Mouse (Mus musculus) MEL (cell line): ENCODE measurements at regions not wholly inside any gene's neighbourhood (a gene's known extent, or its start where the extent isn't known, plus 50 kb on each side); places are given as distances from the start of the nearest gene placed in this dataset.

Experiments used
- DNase-seq: peaks from one replicate; pipeline ENCODE4 v3.0.0; 2011; ENCODE audit warnings: low read depth, low spot score
- H3K27ac ChIP-seq: 2 replicates; pipeline ENCODE4 v1.5.1; 2012; ENCODE audit warnings: low read depth, mild to moderate bottlenecking, control low read depth, low read length, moderate library complexity; ENCODE audit not compliant: control insufficient read depth
- H3K27me3 ChIP-seq, 2 experiments: fragments of 150-350 bp in 1 of 2; sonication (generic) in 1 of 2; 2 replicates each; pipeline ENCODE4 v1.6.1; 2012; ENCODE audit warnings: low read length in 2 of 2, mild to moderate bottlenecking in 2 of 2, improper control_type of control experiment in 1 of 2, moderate library complexity in 1 of 2; ENCODE audit not compliant: insufficient read depth in 2 of 2, control insufficient read depth in 1 of 2
- H3K36me3 ChIP-seq, 2 experiments: 2 replicates each; pipeline ENCODE4 v1.6.1; 2012 to 2014; ENCODE audit warnings: low read length in 2 of 2, improper control_type of control experiment in 1 of 2, inconsistent platforms in 1 of 2, mild to moderate bottlenecking in 1 of 2; ENCODE audit not compliant: insufficient read depth in 2 of 2, control insufficient read depth in 1 of 2
- H3K4me1 ChIP-seq, 2 experiments: fragments of 150-350 bp in 1 of 2; sonication (generic) in 1 of 2; 2 replicates each; pipeline ENCODE4 v1.6.1; 2012; ENCODE audit warnings: low read length in 2 of 2, improper control_type of control experiment in 1 of 2, mild to moderate bottlenecking in 1 of 2; ENCODE audit not compliant: insufficient read depth in 2 of 2, control insufficient read depth in 1 of 2
- H3K4me3 ChIP-seq, 2 experiments: fragments of 150-350 bp in 1 of 2; sonication (generic) in 1 of 2; 2 replicates each; pipeline ENCODE4 v1.5.1; 2012; ENCODE audit warnings: low read depth in 2 of 2, low read length in 2 of 2, mild to moderate bottlenecking in 2 of 2, moderate library complexity in 2 of 2, control low read depth in 1 of 2, improper control_type of control experiment in 1 of 2; ENCODE audit not compliant: control insufficient read depth in 1 of 2, insufficient read depth in 1 of 2
- H3K79me2 ChIP-seq: 2 replicates; pipeline ENCODE4 v1.6.1; 2012; ENCODE audit warnings: mild to moderate bottlenecking, low read length, moderate library complexity; ENCODE audit not compliant: control insufficient read depth, poor library complexity, insufficient read depth
- H3K9ac ChIP-seq: 2 replicates; pipeline ENCODE4 v1.6.1; 2012; ENCODE audit warnings: low read depth, mild to moderate bottlenecking, control low read depth, low read length, moderate library complexity; ENCODE audit not compliant: control insufficient read depth, poor library complexity, severe bottlenecking
- H3K9me3 ChIP-seq: fragments of 150-350 bp; sonication (generic); replicated peaks from 2 replicates; pipeline ENCODE4 v1.6.1; 2012; ENCODE audit warnings: mild to moderate bottlenecking, low read length, improper control_type of control experiment, moderate library complexity; ENCODE audit not compliant: insufficient read depth
- CHD1 ChIP-seq: IDR thresholded peaks from 2 replicates; pipeline ENCODE4 v1.6.1; 2012; ENCODE audit warnings: low read depth, mild to moderate bottlenecking, inconsistent platforms, low read length, improper control_type of control experiment
- ELF1 ChIP-seq: IDR thresholded peaks from 2 replicates; pipeline ENCODE4 v1.6.1; 2014; ENCODE audit warnings: low read depth, mild to moderate bottlenecking, inconsistent platforms, low read length, improper control_type of control experiment, moderate library complexity
- ETS1 ChIP-seq: IDR thresholded peaks from 2 replicates; pipeline ENCODE4 v1.6.1; 2012; ENCODE audit warnings: low read depth, mild to moderate bottlenecking, inconsistent platforms, low read length, improper control_type of control experiment, moderate library complexity
- GABPA ChIP-seq: IDR thresholded peaks from 2 replicates; pipeline ENCODE4 v1.6.1; 2012; ENCODE audit warnings: low read depth, mild to moderate bottlenecking, inconsistent platforms, low read length, improper control_type of control experiment, moderate library complexity
- MXI1 ChIP-seq: IDR thresholded peaks from 2 replicates; pipeline ENCODE4 v1.6.1; 2011; ENCODE audit warnings: mild to moderate bottlenecking, low read depth, low read length, improper control_type of control experiment
- MYC ChIP-seq: IDR thresholded peaks from 2 replicates; pipeline ENCODE4 v1.6.1; 2011; ENCODE audit warnings: low read depth, mild to moderate bottlenecking, low read length, improper control_type of control experiment, moderate library complexity
- NELFE ChIP-seq: IDR thresholded peaks from 2 replicates; pipeline ENCODE4 v1.6.1; 2011; ENCODE audit warnings: low read depth, low read length, improper control_type of control experiment
- POLR2AphosphoS5 ChIP-seq: IDR thresholded peaks from 2 replicates; pipeline ENCODE4 v1.6.1; 2012; ENCODE audit warnings: low read depth, borderline replicate concordance, mild to moderate bottlenecking, inconsistent platforms, low read length, moderate library complexity, mixed read lengths
- RCOR1 ChIP-seq: IDR thresholded peaks from 2 replicates; pipeline ENCODE4 v1.6.1; 2012; ENCODE audit warnings: low read depth, mild to moderate bottlenecking, inconsistent platforms, low read length, improper control_type of control experiment
- SIN3A ChIP-seq: IDR thresholded peaks from 2 replicates; pipeline ENCODE4 v1.6.1; 2012; ENCODE audit warnings: low read length, improper control_type of control experiment, inconsistent platforms
- TCF12 ChIP-seq: IDR thresholded peaks from 2 replicates; pipeline ENCODE4 v1.6.1; 2014; ENCODE audit warnings: low read depth, mild to moderate bottlenecking, inconsistent platforms, low read length, improper control_type of control experiment, moderate library complexity
- UBTF ChIP-seq: IDR thresholded peaks from 2 replicates; pipeline ENCODE4 v1.6.1; 2012; ENCODE audit warnings: low read depth, mild to moderate bottlenecking, inconsistent platforms, low read length, improper control_type of control experiment, moderate library complexity, borderline replicate concordance; ENCODE audit not compliant: insufficient read depth

GRCm38 (mm10) chr3:52815497-52815896, 201.5 kb downstream of the Cog6 start:
- H3K27ac ChIP-seq, result no peak overlapping the region
- no peaks in the 10 kb centered on the region for H3K9me3 ChIP-seq
- TF ChIP-seq NELFE (no peak), ELF1 (no peak)
- TF ChIP-seq, all 39 proteins: peak for 0
- H3K4me1 ChIP-seq, result no peaks in the 10 kb centered on the region
- no peaks in the 10 kb centered on the region; a peak in 1 of 4 replicates for H3K27me3 ChIP-seq
- no peaks in the 10 kb centered on the region for H3K36me3 ChIP-seq
- no peak overlapping the region for H3K4me3 ChIP-seq
- DNase-seq, result no peak
- no peak overlapping the region for H3K9ac ChIP-seq
- H3K79me2 ChIP-seq, result no peaks in the 10 kb centered on the region

GRCm38 (mm10) chr3:52802324-52802723, 214.7 kb downstream of the Cog6 start:
- no peak for DNase-seq
- H3K27ac ChIP-seq, result no peak overlapping the region
- H3K27me3 ChIP-seq, result no peaks in the 10 kb centered on the region
- no peaks in the 10 kb centered on the region for H3K4me1 ChIP-seq
- H3K9me3 ChIP-seq, result no peaks in the 10 kb centered on the region
- TF ChIP-seq MYC (no peak), GABPA (no peak), CHD1 (no peak), POLR2AphosphoS5 (no peak), UBTF (no peak)
- TF ChIP-seq, all 39 proteins: peak for 0
- no peak overlapping the region for H3K9ac ChIP-seq
- H3K36me3 ChIP-seq, result no peaks in the 10 kb centered on the region
- H3K4me3 ChIP-seq, result no peak overlapping the region
- no peaks in the 10 kb centered on the region for H3K79me2 ChIP-seq

- Histone ChIP-seq H3K27ac (no peak overlapping the region), H3K9ac (no peak overlapping the region), H3K4me1 (no peaks in the 10 kb centered on the region), H3K27me3 (no peaks in the 10 kb centered on the region), H3K36me3 (no peaks in the 10 kb centered on the region), H3K9me3 (no peaks in the 10 kb centered on the region), H3K79me2 (no peaks in the 10 kb centered on the region), H3K4me3 (no peak overlapping the region)
- TF ChIP-seq MXI1, result no peak
- no peak for TF ChIP-seq ELF1
- no peak for TF ChIP-seq SIN3A
- no peak for TF ChIP-seq RCOR1
- no peak for TF ChIP-seq ETS1
- no peak for TF ChIP-seq CHD1
- TF ChIP-seq TCF12, result no peak
- no peak for DNase-seq
These were observed 215.6 kb downstream of the Cog6 start for GRCm38 (mm10) chr3:52801446-52801845.
